Mouse (Mus musculus): Measurements from ENCODE around the gene Itga6.

DNA sequence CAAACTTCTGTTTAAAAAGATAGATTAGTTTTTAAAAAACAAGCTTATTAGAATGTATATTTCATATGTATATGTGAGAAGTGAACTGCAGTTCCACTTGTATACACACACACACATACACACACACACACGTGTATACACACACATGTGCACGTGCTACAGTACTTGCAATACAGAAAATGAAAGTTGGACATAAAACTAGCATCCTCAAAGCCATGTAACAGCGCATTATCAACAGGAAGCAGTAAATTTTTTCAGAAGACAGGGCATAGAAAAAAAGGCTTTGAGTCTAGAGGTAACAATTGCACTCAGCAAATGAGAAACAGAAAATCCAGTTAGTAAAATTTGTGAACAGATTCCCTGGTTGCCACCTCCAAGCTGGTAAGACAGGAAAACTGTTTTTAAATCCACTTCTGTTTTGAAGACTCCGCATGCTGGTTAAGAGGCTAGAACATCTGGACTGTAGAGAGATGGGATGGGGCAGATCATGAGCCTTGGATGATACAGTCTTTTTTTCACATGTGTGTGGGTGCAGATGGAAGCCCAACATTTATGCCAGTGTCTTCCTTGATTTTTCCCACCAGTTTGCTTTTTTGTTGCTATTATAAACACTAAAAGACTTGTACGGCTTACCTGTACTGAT, 118.2 kb downstream of the Itga6 start:
- TF ChIP-seq CTCF (IDR thresholded peaks at IDR 0.05; ENCODE audit: low read depth, low read length) (no peak), POLR2A (IDR thresholded peaks at IDR 0.05; ENCODE audit: extremely low read depth, insufficient read depth, low read length) (no peak)
